Mouse (Mus musculus) midbrain, embryonic 14.5 days (tissue): ENCODE results near the gene Kif3c. TPM values are rescaled to one million over a fixed set of nuclear protein-coding genes. Genes with fewer than 3 reads are reported as not detected.

Experiments
- ATAC-seq: fragments of 200-750 bp; cut with Nextera tagmentation; 2 replicates; pipeline ENCODE4 v1.8.0; 2017; ENCODE audit warnings: moderate number of reproducible peaks, moderate library complexity; ENCODE audit not compliant: low FRiP score, low TSS enrichment
- DNase-seq: peaks from one replicate; pipeline ENCODE4 v3.0.0-alpha.2; 2015
- H3K27ac ChIP-seq: fragments of 300-500 bp; sonication (generic); replicated peaks from 2 replicates; pipeline ENCODE4 v1.5.1; 2014; ENCODE audit warnings: mild to moderate bottlenecking, low read depth, low read length, moderate library complexity
- H3K27me3 ChIP-seq: fragments of 300-500 bp; sonication (generic); 2 replicates; pipeline ENCODE4 v1.6.1; 2014; ENCODE audit warnings: low read length, control low read depth, mixed read lengths; ENCODE audit not compliant: control insufficient read depth, insufficient read depth
- H3K36me3 ChIP-seq: fragments of 300-500 bp; sonication (generic); 2 replicates; pipeline ENCODE4 v1.6.1; 2014; ENCODE audit warnings: low read length, control low read depth; ENCODE audit not compliant: control insufficient read depth, insufficient read depth
- H3K4me1 ChIP-seq: fragments of 300-500 bp; sonication (generic); 2 replicates; pipeline ENCODE4 v1.6.1; 2014; ENCODE audit warnings: mild to moderate bottlenecking, antibody characterized with exemption, low read length, control low read depth; ENCODE audit not compliant: control insufficient read depth, insufficient read depth
- H3K4me2 ChIP-seq: fragments of 300-500 bp; sonication (generic); 2 replicates; pipeline ENCODE4 v1.6.1; 2014; ENCODE audit warnings: mild to moderate bottlenecking, low read length, moderate library complexity
- H3K4me3 ChIP-seq: fragments of 300-500 bp; sonication (generic); replicated peaks from 2 replicates; pipeline ENCODE4 v1.5.1; 2014; ENCODE audit warnings: low read depth, low read length
- H3K9ac ChIP-seq: fragments of 300-500 bp; sonication (generic); replicated peaks from 2 replicates; pipeline ENCODE4 v1.6.1; 2014; ENCODE audit warnings: mild to moderate bottlenecking, low read length, moderate library complexity
- H3K9me3 ChIP-seq: fragments of 300-500 bp; sonication (generic); 2 replicates; pipeline ENCODE4 v1.6.1; 2016; ENCODE audit warnings: low read length, control low read depth, mixed read lengths; ENCODE audit not compliant: control insufficient read depth
- WGBS: fragments of 180-500 bp; shearing (Covaris S2); extraction: QIAGEN DNeasy Blood & Tissue Kit; methylation state at CpG from one replicate; pipeline ENCODE4 v1.1.7; 2014; 5-methylcytosine and 5-hydroxymethylcytosine counted together
- polyA plus RNA-seq: library from polyadenylated mRNA; unstranded; fragments of >200 nt; fragmentation: Nextera tagmentation; extraction: Ambion mirVana; gene quantifications from 2 replicates; pipeline ENCODE4 v1.2.1, GENCODE M21; 2014

The Kif3c gene
- polyA plus RNA-seq, result 72.0 and 78.2 TPM in 2 replicates

DNA sequence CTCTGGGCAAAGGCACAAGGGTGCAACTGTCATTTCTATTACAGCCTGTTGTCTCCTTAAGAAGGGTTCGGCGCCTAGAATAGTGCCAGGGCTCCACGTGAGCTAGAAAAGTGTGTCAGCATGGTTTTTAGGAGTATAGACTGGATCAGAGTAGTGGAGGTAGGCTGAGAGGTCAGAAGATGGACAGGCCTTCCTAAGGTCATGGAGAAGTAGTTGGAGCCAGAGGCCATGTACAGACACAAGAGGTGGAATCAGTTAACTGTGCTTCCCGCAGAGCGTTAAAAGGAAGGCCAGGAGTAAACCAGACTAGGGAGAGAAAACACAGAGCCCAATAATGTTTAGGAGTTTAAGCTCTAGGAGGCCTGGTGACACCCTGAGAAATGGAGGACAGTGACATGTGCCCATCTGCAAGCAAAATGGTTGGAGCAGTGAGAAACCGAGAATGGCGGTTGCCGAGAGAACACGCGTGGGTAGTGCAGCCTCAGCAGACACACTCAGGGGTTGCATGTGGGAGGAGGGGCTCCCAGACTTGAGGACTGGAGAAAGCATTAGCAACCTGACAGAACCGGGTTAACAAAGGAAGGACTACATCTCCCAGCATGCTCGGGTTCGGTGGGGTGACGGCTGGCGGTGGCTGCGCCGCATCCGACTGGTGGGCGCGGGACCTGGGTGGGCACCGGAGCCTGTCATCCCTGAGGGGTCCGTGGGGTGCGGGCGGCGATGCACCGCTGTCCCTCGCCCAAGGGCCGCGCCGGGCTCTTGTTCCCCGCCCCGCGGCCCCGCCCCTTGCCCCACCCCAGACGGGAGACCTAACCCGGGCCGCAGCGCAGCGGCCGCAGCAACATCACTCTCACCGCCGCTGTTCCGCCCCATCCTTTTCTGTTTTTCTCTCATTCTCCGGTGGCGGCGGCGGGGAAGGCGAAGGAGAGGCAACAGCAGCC, at the start of gene Kif3c:
Kif3c (plus strand) TSS at position 625 of the 941 bp plus-strand sequence.
- 6% methylated on average over 48 of the region's 48 CpGs for WGBS
- H3K27me3 ChIP-seq, result no peaks in the 10 kb centered on the region
- peak within 1 kb of the TSS; percentile 96 for H3K9ac ChIP-seq
- peaks cover 40% of the 10 kb centered on the region for H3K4me1 ChIP-seq
- peak within 1 kb of the TSS; percentile 81 for H3K4me3 ChIP-seq
- ATAC-seq (peak; percentile 94), DNase-seq (peak; percentile 96)
- peaks cover 10% of the 10 kb centered on the region for H3K9me3 ChIP-seq
- peak within 1 kb of the TSS; percentile 85 for H3K4me2 ChIP-seq
- H3K27ac ChIP-seq, result peak within 1 kb of the TSS; percentile 98
- peaks cover 22% of the 10 kb centered on the region for H3K36me3 ChIP-seq

DNA sequence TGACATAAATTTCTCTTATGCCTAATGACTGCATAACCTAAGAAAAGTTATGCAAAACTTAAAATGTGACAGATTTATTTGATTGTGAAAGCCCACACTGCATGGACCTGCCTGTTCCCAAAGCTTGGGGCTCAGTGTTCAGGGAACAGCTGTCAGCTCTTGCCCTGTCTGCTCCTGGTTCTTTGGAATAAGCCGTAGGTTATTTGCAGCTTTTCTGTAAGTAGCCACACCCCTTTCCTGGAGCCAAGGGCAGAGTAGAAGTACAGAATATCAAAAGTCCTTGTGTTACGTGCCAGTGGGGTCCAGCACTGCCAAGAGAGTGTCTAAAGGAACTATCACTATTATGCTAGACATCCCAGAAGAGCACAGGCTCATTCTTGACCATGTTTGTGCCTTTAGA, 48.8 kb upstream of the Kif3c start:
- no peak for ATAC-seq
- Histone ChIP-seq H3K36me3 (no peaks in the 10 kb centered on the region), H3K9me3 (no peaks in the 10 kb centered on the region), H3K9ac (no peak overlapping the region), H3K27me3 (no peaks in the 10 kb centered on the region), H3K4me3 (no peak overlapping the region), H3K4me2 (no peak overlapping the region), H3K4me1 (no peaks in the 10 kb centered on the region), H3K27ac (no peak overlapping the region)
- 53% methylated on average over 2 of the region's 2 CpGs for WGBS
- DNase-seq, result no peak

DNA sequence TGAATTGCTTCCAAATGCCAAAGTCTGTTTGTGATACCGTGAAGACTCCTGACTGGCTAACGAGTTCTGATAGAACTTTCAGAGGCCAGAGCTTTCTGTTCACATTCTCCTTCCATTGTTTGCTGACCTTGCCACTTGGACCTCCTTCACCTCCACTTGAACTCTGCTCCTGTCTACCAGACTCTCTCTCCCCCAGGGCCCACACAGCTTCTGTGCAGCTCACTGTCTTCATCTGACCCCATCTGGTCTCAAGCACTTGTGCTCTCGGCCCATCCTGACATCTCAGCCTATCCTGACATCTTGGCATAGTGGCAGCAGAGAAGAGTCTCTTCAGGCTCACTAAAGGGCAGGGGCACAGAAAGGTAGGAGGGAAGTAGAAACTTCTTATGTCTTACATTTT, 48.0 kb upstream of the Kif3c start:
- no peak overlapping the region for H3K9ac ChIP-seq
- no peaks in the 10 kb centered on the region for H3K27me3 ChIP-seq
- H3K4me1 ChIP-seq, result no peaks in the 10 kb centered on the region
- no peaks in the 10 kb centered on the region for H3K36me3 ChIP-seq
- H3K9me3 ChIP-seq, result no peaks in the 10 kb centered on the region
- no peak overlapping the region for H3K27ac ChIP-seq
- H3K4me2 ChIP-seq, result no peak overlapping the region
- 84% methylated on average over 3 of the region's 3 CpGs for WGBS
- DNase-seq (no peak), ATAC-seq (no peak)
- no peak overlapping the region for H3K4me3 ChIP-seq

DNA sequence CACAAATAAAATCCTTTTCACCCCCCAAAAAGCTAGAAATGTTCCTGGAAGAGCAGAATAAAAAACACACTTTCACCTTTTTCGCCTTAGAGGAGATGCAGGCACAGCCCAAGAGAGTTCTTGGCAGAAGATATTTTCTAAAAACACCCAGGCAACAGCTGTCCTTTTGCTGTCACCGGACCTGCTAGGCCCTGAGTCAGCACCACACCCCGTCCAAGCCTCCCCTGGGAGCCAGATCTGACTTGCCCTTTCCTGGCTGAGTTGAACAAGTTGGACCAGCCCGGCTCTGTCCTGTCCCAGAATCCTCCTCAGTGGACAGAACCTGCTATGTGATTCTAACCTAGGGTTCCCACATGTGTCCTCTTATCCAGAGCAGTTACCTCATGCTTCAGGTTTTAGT, 45.6 kb upstream of the Kif3c start:
- H3K4me1 ChIP-seq, result no peaks in the 10 kb centered on the region
- 84% methylated on average over 4 of the region's 4 CpGs for WGBS
- no peaks in the 10 kb centered on the region for H3K36me3 ChIP-seq
- no peaks in the 10 kb centered on the region for H3K27me3 ChIP-seq
- no peaks in the 10 kb centered on the region for H3K9me3 ChIP-seq
- no peak for DNase-seq
- H3K9ac ChIP-seq, result no peak overlapping the region
- H3K4me2 ChIP-seq, result no peak overlapping the region
- H3K4me3 ChIP-seq, result no peak overlapping the region
- no peak overlapping the region for H3K27ac ChIP-seq
- ATAC-seq, result no peak

DNA sequence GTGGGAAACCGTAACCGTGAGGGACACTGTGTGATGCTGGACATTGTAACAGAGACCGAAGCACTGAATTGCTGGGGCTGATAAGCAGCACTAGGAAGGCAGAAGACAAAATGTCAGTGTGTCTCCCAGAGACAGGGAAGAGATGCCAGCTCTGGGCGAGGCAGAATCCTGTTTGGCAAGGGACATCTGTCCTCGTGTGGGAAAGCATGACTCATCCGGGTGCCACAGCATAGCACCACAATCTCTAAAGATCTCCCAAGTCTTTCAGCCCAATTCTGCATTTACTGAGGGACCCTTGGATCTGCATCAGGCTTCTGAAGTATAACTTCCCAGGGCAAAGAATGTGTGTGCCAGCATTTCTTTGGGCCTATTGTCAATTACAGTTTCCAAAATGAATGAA, 41.7 kb upstream of the Kif3c start:
- WGBS, result 80% methylated on average over 6 of the region's 6 CpGs
- Histone ChIP-seq H3K36me3 (no peaks in the 10 kb centered on the region), H3K9me3 (no peaks in the 10 kb centered on the region), H3K27ac (no peak overlapping the region), H3K4me3 (no peak overlapping the region), H3K9ac (no peak overlapping the region), H3K27me3 (no peaks in the 10 kb centered on the region), H3K4me1 (no peaks in the 10 kb centered on the region), H3K4me2 (no peak overlapping the region)
- ATAC-seq, result no peak
- no peak for DNase-seq

DNA sequence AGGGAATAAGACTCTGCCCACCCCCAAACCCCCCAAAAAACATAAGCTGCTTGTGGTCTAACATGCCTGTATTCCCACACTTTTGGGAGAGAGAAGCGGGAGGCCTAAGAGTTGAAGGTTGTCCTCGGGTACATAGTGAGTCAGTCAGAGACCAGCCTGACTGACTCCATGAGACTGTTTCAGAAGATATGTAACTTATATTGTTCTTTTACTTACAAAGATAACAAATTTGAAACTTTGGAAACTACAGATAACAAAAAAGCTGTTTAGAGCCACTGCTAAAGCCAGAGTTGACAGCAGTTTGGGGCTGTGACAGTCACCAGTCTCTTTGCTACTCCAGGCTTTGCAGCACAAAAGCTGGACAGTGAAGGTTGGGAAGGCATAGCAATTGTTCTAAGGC, 39.7 kb upstream of the Kif3c start:
- DNase-seq (no peak), ATAC-seq (no peak)
- no peaks in the 10 kb centered on the region for H3K27me3 ChIP-seq
- no peak overlapping the region for H3K9ac ChIP-seq
- H3K4me2 ChIP-seq, result no peak overlapping the region
- H3K9me3 ChIP-seq, result no peaks in the 10 kb centered on the region
- H3K4me1 ChIP-seq, result no peaks in the 10 kb centered on the region
- no peaks in the 10 kb centered on the region for H3K36me3 ChIP-seq
- 81% methylated on average over 2 of the region's 2 CpGs for WGBS
- no peak overlapping the region for H3K27ac ChIP-seq
- no peak overlapping the region for H3K4me3 ChIP-seq

DNA sequence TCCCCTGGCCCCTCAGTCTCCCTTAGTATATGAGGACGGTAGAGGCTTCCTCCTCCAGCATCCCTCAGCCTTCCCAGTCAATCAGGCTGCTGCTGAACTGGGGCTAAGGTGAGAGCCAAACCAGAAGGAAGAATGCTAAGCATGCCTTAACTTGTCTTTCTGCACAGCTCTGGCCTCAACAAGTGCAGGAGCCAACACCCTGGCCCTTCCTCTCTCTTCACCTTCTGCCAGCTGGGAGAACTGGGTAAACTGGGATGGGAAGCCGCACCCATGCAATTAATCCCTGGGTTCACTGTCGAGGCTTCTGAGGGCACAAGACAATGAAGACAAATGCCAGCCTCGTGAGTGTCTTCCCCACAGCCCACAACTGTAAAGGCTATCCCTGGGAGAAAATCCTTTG, 35.3 kb upstream of the Kif3c start:
- H3K9me3 ChIP-seq, result no peaks in the 10 kb centered on the region
- DNase-seq, result no peak
- no peaks in the 10 kb centered on the region for H3K27me3 ChIP-seq
- WGBS, result 81% methylated on average over 4 of the region's 4 CpGs
- no peak overlapping the region for H3K27ac ChIP-seq
- no peaks in the 10 kb centered on the region for H3K36me3 ChIP-seq
- no peak overlapping the region for H3K4me2 ChIP-seq
- H3K4me1 ChIP-seq, result no peaks in the 10 kb centered on the region
- no peak overlapping the region for H3K9ac ChIP-seq
- no peak for ATAC-seq
- H3K4me3 ChIP-seq, result no peak overlapping the region

DNA sequence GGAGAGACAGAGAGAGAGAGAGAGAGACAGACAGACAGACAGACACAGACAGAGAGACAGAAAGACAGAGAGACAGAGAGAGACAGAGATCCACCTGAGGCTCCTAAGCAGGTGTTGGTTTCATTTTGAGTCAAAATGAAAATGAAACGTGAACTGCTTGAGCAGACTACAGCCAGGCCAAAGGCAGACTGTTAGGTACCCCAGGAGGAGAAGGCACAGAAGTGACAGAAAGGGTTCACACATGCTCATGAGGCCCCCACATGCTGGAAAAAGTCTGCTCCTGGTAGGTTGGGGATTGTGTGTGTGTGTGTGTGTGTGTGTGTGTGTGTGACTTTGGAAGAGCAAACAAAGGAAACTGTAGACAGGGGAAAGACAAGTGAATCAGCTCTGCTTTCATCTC, 26.0 kb upstream of the Kif3c start:
- Histone ChIP-seq H3K4me1 (no peaks in the 10 kb centered on the region), H3K27me3 (no peaks in the 10 kb centered on the region), H3K9ac (no peak overlapping the region), H3K9me3 (no peaks in the 10 kb centered on the region), H3K36me3 (no peaks in the 10 kb centered on the region), H3K4me2 (no peak overlapping the region), H3K27ac (no peak overlapping the region), H3K4me3 (no peak overlapping the region)
- 87% methylated on average over 1 of the region's 1 CpGs for WGBS
- DNase-seq, result no peak
- ATAC-seq, result no peak

DNA sequence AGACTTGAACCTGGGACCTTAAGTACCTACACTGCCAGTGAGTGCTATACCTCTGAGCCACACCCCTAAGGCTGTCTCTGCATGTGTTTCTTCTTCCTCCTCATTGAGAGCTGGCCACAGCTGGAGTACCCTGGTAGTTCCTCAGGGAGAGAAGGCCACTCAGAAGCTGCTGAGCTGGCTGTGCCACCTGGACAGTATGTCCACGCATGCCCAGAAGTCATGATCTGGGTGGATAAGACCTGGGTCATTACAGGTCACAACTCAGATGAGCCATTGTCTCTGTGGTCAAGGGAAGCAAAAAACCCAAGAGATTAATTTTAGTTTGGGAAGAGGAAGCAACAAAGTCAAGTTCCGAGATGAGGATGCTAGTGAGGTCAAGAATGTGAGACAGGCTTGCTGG, 20.8 kb upstream of the Kif3c start:
- H3K9ac ChIP-seq, result no peak overlapping the region
- no peak overlapping the region for H3K4me2 ChIP-seq
- no peaks in the 10 kb centered on the region for H3K9me3 ChIP-seq
- H3K27me3 ChIP-seq, result no peaks in the 10 kb centered on the region
- H3K4me3 ChIP-seq, result no peak overlapping the region
- no peak overlapping the region for H3K27ac ChIP-seq
- no peak for ATAC-seq
- no peaks in the 10 kb centered on the region for H3K36me3 ChIP-seq
- no peak for DNase-seq
- H3K4me1 ChIP-seq, result no peaks in the 10 kb centered on the region
- WGBS, result 86% methylated on average over 2 of the region's 2 CpGs
